Comparison of ENCODE assay signal across 8 mouse cellular contexts in genomic region chr17:26066488-26067020, GRCm38 (mm10). TPM values are rescaled to one million over a fixed set of nuclear protein-coding genes. Genes with fewer than 3 reads are reported as not detected.
DNase-seq lines count a peak whose midpoint lies in the region; ATAC-seq lines count a peak whose summit lies in the region.
"Had no signal": no experiment of that assay in that cellular context is flagged by ENCODE, and none has a peak within 500 bp of the region (broad histone marks: within the 10 kb centered on the region; RNA-seq: fewer than 3 reads in every experiment).

No protein-coding gene starts in this region.

- ATAC-seq in lung, embryonic 15.5 days (ENCODE audit: borderline replicate concordance, extremely low read depth, low FRiP score, low TSS enrichment), result no peak
- no peak for ATAC-seq in forebrain, embryonic 13.5 days
- no peak for ATAC-seq in stomach, embryonic 15.5 days (ENCODE audit: insufficient read depth, low FRiP score, low read depth)

- H3K4me2 ChIP-seq in lung, embryonic 15.5 days, result peak overlapping the region; percentile 98
- peak overlapping the region; percentile 98 for H3K4me2 ChIP-seq in forebrain, embryonic 13.5 days
- peak overlapping the region; percentile 87 for H3K4me2 ChIP-seq in stomach, embryonic 15.5 days

- WGBS in lung, embryonic 15.5 days, result 87% methylated on average over 7 of the region's 7 CpGs
- WGBS in forebrain, embryonic 13.5 days, result 93% methylated on average over 7 of the region's 7 CpGs
- WGBS in limb, embryonic 10.5 days, result 94% methylated on average over 7 of the region's 7 CpGs
- 90% methylated on average over 7 of the region's 7 CpGs for WGBS in stomach, embryonic 15.5 days

- H3K4me1 ChIP-seq in lung, embryonic 15.5 days, result peaks cover 39% of the 10 kb centered on the region
- H3K4me1 ChIP-seq in forebrain, embryonic 13.5 days, result peaks cover 69% of the 10 kb centered on the region
- peaks cover 48% of the 10 kb centered on the region for H3K4me1 ChIP-seq in limb, embryonic 10.5 days
- H3K4me1 ChIP-seq in stomach, embryonic 15.5 days, result peaks cover 34% of the 10 kb centered on the region

- H3K27me3 ChIP-seq in lung, embryonic 15.5 days, result peaks cover 11% of the 10 kb centered on the region; the same call in 1 of the 2 replicates
- H3K27me3 ChIP-seq in forebrain, embryonic 13.5 days, result peaks cover 9% of the 10 kb centered on the region
- H3K27me3 ChIP-seq in limb, embryonic 10.5 days (ENCODE audit: low read depth, poor library complexity, severe bottlenecking), result peaks cover 27% of the 10 kb centered on the region
- no peaks in the 10 kb centered on the region for H3K27me3 ChIP-seq in stomach, embryonic 15.5 days (replicated peaks)

- DNase-seq in lung, postnatal 36 days, result no peak
- no peak for DNase-seq in limb, embryonic 10.5 days (ENCODE audit: low spot score)
- no peak for DNase-seq in urinary bladder, adult 2 months (ENCODE audit: low spot score)
- DNase-seq in left cerebral cortex, adult 18-20 months (ENCODE audit: low spot score in 2 of 2), result no peak
- DNase-seq: cerebellum, adult 9-10 months had no signal

- H3K27ac ChIP-seq in lung, embryonic 15.5 days, result no peak overlapping the region
- no peak overlapping the region for H3K27ac ChIP-seq in forebrain, embryonic 13.5 days
- H3K27ac ChIP-seq in limb, embryonic 10.5 days, result no peak overlapping the region
- no peak overlapping the region for H3K27ac ChIP-seq in stomach, embryonic 15.5 days

- H3K9ac ChIP-seq in lung, embryonic 15.5 days, result no peak overlapping the region
- H3K9ac ChIP-seq in forebrain, embryonic 13.5 days, result peak overlapping the region; percentile 95
- no peak overlapping the region for H3K9ac ChIP-seq in stomach, embryonic 15.5 days

- no peaks in the 10 kb centered on the region for H3K9me3 ChIP-seq in lung, embryonic 15.5 days
- H3K9me3 ChIP-seq in forebrain, embryonic 13.5 days (replicated peaks), result no peaks in the 10 kb centered on the region
- no peaks in the 10 kb centered on the region for H3K9me3 ChIP-seq in limb, embryonic 10.5 days (replicated peaks)
- H3K9me3 ChIP-seq in stomach, embryonic 15.5 days, result no peaks in the 10 kb centered on the region

- 0 out of 2 replicates have a peak overlapping the region, but pooled peaks have one; percentile 4 for H3K4me3 ChIP-seq in lung, embryonic 15.5 days
- peak overlapping the region; percentile 89 for H3K4me3 ChIP-seq in forebrain, embryonic 13.5 days
- peak overlapping the region; percentile 97 for H3K4me3 ChIP-seq in limb, embryonic 10.5 days
- peak overlapping the region; percentile 94; the same call in 1 of the 2 replicates for H3K4me3 ChIP-seq in stomach, embryonic 15.5 days (replicated peaks)

- 0 out of 2 replicates have a peak, but pooled peaks cover 3% of the 10 kb centered on the region for H3K36me3 ChIP-seq in lung, embryonic 15.5 days
- H3K36me3 ChIP-seq in forebrain, embryonic 13.5 days (ENCODE audit: poor library complexity, severe bottlenecking), result peaks cover 39% of the 10 kb centered on the region
- H3K36me3 ChIP-seq in limb, embryonic 10.5 days, result peaks cover 47% of the 10 kb centered on the region
- H3K36me3 ChIP-seq in stomach, embryonic 15.5 days, result no peaks in the 10 kb centered on the region

RNA-seq across cellular contexts. Expression of gene Rab11fip3, which starts 2.8 kb away (rescaled TPM):
- 12.3 and 13.5 TPM in 2 replicates for polyA plus RNA-seq in lung, embryonic 15.5 days (2015; fragmentation: Nextera tagmentation; extraction: Ambion mirVana)
- polyA plus RNA-seq in forebrain, embryonic 13.5 days (2015; fragmentation: Nextera tagmentation; extraction: Ambion mirVana), result 22.7 and 24.4 TPM in 2 replicates
- polyA plus RNA-seq in limb, embryonic 10.5 days (2016; fragmentation: Nextera tagmentation; extraction: Ambion mirVana), result 20.9 and 22.1 TPM in 2 replicates
- polyA plus RNA-seq in stomach, embryonic 15.5 days (2015; fragmentation: Nextera tagmentation; extraction: Ambion mirVana), result 11.9 and 13.3 TPM in 2 replicates
- 21.2 and 28.6 TPM in 2 replicates for polyA plus RNA-seq in urinary bladder, adult 2 months (2012; rRNA removed)
- total RNA-seq in left cerebral cortex, adult 18-20 months (2021), result 10 to 100 TPM; 97.8 to 98.4 TPM

RNA-seq across cellular contexts. Expression of gene Decr2, which starts 23.6 kb away (rescaled TPM):
- 32.3 and 34.0 TPM in 2 replicates for polyA plus RNA-seq in lung, embryonic 15.5 days (2015; fragmentation: Nextera tagmentation; extraction: Ambion mirVana)
- polyA plus RNA-seq in forebrain, embryonic 13.5 days (2015; fragmentation: Nextera tagmentation; extraction: Ambion mirVana), result 25.8 and 25.9 TPM in 2 replicates
- 23.0 and 26.3 TPM in 2 replicates for polyA plus RNA-seq in limb, embryonic 10.5 days (2016; fragmentation: Nextera tagmentation; extraction: Ambion mirVana)
- polyA plus RNA-seq in stomach, embryonic 15.5 days (2015; fragmentation: Nextera tagmentation; extraction: Ambion mirVana), result 39.3 and 42.0 TPM in 2 replicates
- 81.4 and 105 TPM in 2 replicates for polyA plus RNA-seq in urinary bladder, adult 2 months (2012; rRNA removed)
- 10 to 100 TPM; 29.9 to 35.5 TPM for total RNA-seq in left cerebral cortex, adult 18-20 months (2021)

RNA-seq across cellular contexts. Expression of gene Nme4, which starts 28.8 kb away (rescaled TPM):
- 85.0 and 92.3 TPM in 2 replicates for polyA plus RNA-seq in lung, embryonic 15.5 days (2015; fragmentation: Nextera tagmentation; extraction: Ambion mirVana)
- 53.0 and 55.8 TPM in 2 replicates for polyA plus RNA-seq in forebrain, embryonic 13.5 days (2015; fragmentation: Nextera tagmentation; extraction: Ambion mirVana)
- polyA plus RNA-seq in limb, embryonic 10.5 days (2016; fragmentation: Nextera tagmentation; extraction: Ambion mirVana), result 163 and 186 TPM in 2 replicates
- polyA plus RNA-seq in stomach, embryonic 15.5 days (2015; fragmentation: Nextera tagmentation; extraction: Ambion mirVana), result 86.2 and 88.8 TPM in 2 replicates
- 13.9 and 20.6 TPM in 2 replicates for polyA plus RNA-seq in urinary bladder, adult 2 months (2012; rRNA removed)
- total RNA-seq in left cerebral cortex, adult 18-20 months (2021), result 1 to 10 TPM; 3.2 to 3.9 TPM

RNA-seq across cellular contexts. Expression of gene Tmem8, which starts 46.5 kb away (rescaled TPM):
- polyA plus RNA-seq in lung, embryonic 15.5 days (2015; fragmentation: Nextera tagmentation; extraction: Ambion mirVana), result 1.9 and 2.7 TPM in 2 replicates
- polyA plus RNA-seq in forebrain, embryonic 13.5 days (2015; fragmentation: Nextera tagmentation; extraction: Ambion mirVana), result 1.5 and 1.9 TPM in 2 replicates
- polyA plus RNA-seq in limb, embryonic 10.5 days (2016; fragmentation: Nextera tagmentation; extraction: Ambion mirVana), result 0.53 and 0.56 TPM in 2 replicates
- 6.6 and 7.2 TPM in 2 replicates for polyA plus RNA-seq in stomach, embryonic 15.5 days (2015; fragmentation: Nextera tagmentation; extraction: Ambion mirVana)
- 17.1 and 21.8 TPM in 2 replicates for polyA plus RNA-seq in urinary bladder, adult 2 months (2012; rRNA removed)
- total RNA-seq in left cerebral cortex, adult 18-20 months (2021), result 10 to 100 TPM; 13.8 to 14.0 TPM

RNA-seq across cellular contexts. Expression of gene Mrpl28, which starts 56.7 kb away (rescaled TPM):
- polyA plus RNA-seq in lung, embryonic 15.5 days (2015; fragmentation: Nextera tagmentation; extraction: Ambion mirVana), result 209 and 210 TPM in 2 replicates
- 230 and 241 TPM in 2 replicates for polyA plus RNA-seq in forebrain, embryonic 13.5 days (2015; fragmentation: Nextera tagmentation; extraction: Ambion mirVana)
- polyA plus RNA-seq in limb, embryonic 10.5 days (2016; fragmentation: Nextera tagmentation; extraction: Ambion mirVana), result 302 and 336 TPM in 2 replicates
- 199 and 208 TPM in 2 replicates for polyA plus RNA-seq in stomach, embryonic 15.5 days (2015; fragmentation: Nextera tagmentation; extraction: Ambion mirVana)
- polyA plus RNA-seq in urinary bladder, adult 2 months (2012; rRNA removed), result 62.8 and 76.4 TPM in 2 replicates
- total RNA-seq in left cerebral cortex, adult 18-20 months (2021), result 10 to 100 TPM; 64.3 to 66.9 TPM

Comparison
In these comparisons a context has a peak if more than half of its experiments do, and no peak if none do; other contexts are left out.
1. H3K4me3 ChIP-seq: peak in every context shown above with its lines; median percentile 97 in limb, embryonic 10.5 days; 94 in stomach, embryonic 15.5 days; 89 in forebrain, embryonic 13.5 days; 4 in lung, embryonic 15.5 days.